Mouse (Mus musculus): ENCODE data around the gene Fam174b. TPM values are rescaled to one million over a fixed set of nuclear protein-coding genes. Genes with fewer than 3 reads are reported as not detected.

Fam174b gene
- polyA plus RNA-seq, 1 experiment from 2014 or later: 39.6 TPM

DNA sequence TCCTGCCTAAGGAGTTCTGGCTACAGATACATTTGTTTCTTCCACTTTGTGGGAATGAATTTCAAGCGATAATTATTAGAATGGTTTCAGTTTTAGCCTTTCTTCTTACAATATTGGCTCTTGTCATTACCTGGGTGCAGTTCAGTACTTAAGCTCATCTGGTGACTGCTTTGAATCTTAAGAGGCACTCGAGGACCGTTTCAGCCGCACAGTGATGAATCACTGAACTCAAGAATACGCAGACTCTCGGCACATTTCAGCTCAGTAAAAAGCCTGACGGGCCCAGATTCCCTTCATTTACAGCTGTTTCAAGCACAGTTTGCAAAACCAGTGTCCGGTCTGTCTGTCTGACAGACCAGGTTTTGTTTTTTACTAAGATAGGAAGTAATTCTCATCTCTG lies 51.0 kb downstream of the Fam174b start:
- no peaks in the 10 kb centered on the region for H3K36me3 ChIP-seq (ENCODE audit: control insufficient read depth, insufficient read depth)
- H3K9ac ChIP-seq (replicated peaks; ENCODE audit: low read depth, low read length): no peak overlapping the region
- no peaks in the 10 kb centered on the region for H3K27me3 ChIP-seq (replicated peaks; ENCODE audit: control insufficient read depth, insufficient read depth, low read length)
- 62% methylated on average over 8 of the region's 8 CpGs for WGBS
- no peak for ATAC-seq
- no peaks in the 10 kb centered on the region for H3K4me1 ChIP-seq (replicated peaks; ENCODE audit: control insufficient read depth, insufficient read depth, low read length)
- H3K27ac ChIP-seq (ENCODE audit: low read length): no peak overlapping the region
- H3K4me3 ChIP-seq (replicated peaks; ENCODE audit: low read length): no peak overlapping the region
- H3K4me2 ChIP-seq (ENCODE audit: low read length): no peak overlapping the region
- no peaks in the 10 kb centered on the region for H3K9me3 ChIP-seq (ENCODE audit: control insufficient read depth, low read length)

DNA sequence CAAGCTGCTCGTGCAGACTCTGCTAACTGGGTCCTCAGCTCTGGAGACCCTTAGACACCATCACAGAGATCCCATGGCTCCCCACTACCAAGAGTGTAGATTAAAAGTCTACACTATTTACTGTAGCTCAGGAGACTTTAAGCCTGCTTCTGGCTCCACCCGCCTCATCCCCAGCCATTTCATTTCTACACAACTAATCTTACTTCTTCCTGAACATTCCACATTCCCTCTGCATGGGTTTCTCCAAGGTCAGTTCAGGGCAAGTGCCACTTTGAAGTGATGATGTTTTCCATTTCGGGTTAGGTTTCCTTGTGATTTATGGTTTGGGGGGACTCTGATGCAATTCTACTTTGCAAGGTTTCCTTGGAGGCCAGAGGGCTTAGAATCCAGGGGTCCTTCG lies 52.1 kb downstream of the Fam174b start:
- Histone ChIP-seq H3K9ac (replicated peaks; ENCODE audit: low read depth, low read length) (no peak overlapping the region), H3K9me3 (ENCODE audit: control insufficient read depth, low read length) (no peaks in the 10 kb centered on the region), H3K36me3 (ENCODE audit: control insufficient read depth, insufficient read depth) (no peaks in the 10 kb centered on the region), H3K4me2 (ENCODE audit: low read length) (no peak overlapping the region), H3K27me3 (replicated peaks; ENCODE audit: control insufficient read depth, insufficient read depth, low read length) (no peaks in the 10 kb centered on the region), H3K4me1 (replicated peaks; ENCODE audit: control insufficient read depth, insufficient read depth, low read length) (no peaks in the 10 kb centered on the region), H3K27ac (ENCODE audit: low read length) (no peak overlapping the region), H3K4me3 (replicated peaks; ENCODE audit: low read length) (no peak overlapping the region)
- WGBS: 92% methylated on average over 4 of the region's 4 CpGs
- no peak for ATAC-seq

DNA sequence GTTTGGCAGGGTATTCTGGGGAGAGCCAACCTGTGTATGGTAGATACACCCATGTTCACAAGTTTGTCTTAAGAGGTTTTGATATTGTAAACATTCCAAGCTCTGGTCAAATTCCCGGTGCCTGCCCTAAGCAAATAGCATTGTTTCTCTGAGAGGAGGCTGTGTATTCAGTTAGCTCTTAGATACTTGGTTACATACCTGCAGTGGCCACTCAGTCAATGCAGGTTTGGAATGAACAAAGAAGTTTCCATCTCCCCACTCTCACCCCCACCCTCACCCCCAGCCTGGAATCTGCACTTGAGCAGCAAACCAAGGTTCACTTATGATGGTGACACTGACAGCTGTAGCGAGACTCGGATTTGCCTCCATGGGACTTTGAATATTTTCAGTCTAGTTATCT lies 52.5 kb downstream of the Fam174b start:
- Histone ChIP-seq H3K36me3 (ENCODE audit: control insufficient read depth, insufficient read depth) (no peaks in the 10 kb centered on the region), H3K4me3 (replicated peaks; ENCODE audit: low read length) (no peak overlapping the region), H3K27me3 (replicated peaks; ENCODE audit: control insufficient read depth, insufficient read depth, low read length) (no peaks in the 10 kb centered on the region), H3K4me2 (ENCODE audit: low read length) (no peak overlapping the region), H3K9ac (replicated peaks; ENCODE audit: low read depth, low read length) (no peak overlapping the region), H3K27ac (ENCODE audit: low read length) (no peak overlapping the region), H3K4me1 (replicated peaks; ENCODE audit: control insufficient read depth, insufficient read depth, low read length) (no peaks in the 10 kb centered on the region), H3K9me3 (ENCODE audit: control insufficient read depth, low read length) (no peaks in the 10 kb centered on the region)
- no peak for ATAC-seq
- 72% methylated on average over 3 of the region's 3 CpGs for WGBS

DNA sequence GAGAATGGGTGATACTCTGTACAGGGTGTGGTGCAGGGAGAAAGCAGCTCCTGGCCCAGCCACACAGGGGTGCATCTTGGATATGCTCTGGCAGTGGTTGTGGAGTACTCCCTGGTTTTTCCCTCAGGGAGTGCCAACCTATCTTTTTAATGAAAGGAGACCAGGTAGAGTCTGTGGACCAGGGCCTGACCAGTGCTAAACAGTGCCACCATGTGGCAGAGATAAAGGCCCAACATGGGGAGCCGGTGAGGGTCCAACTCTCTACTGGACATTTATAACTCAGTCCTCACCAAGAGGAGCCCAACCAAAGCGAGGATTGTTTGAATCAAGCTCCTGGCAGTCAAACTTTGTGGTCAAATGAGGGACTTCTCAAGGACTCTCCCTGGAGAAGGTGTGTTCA lies 69.2 kb downstream of the Fam174b start:
- H3K4me1 ChIP-seq (replicated peaks; ENCODE audit: control insufficient read depth, insufficient read depth, low read length): no peaks in the 10 kb centered on the region

DNA sequence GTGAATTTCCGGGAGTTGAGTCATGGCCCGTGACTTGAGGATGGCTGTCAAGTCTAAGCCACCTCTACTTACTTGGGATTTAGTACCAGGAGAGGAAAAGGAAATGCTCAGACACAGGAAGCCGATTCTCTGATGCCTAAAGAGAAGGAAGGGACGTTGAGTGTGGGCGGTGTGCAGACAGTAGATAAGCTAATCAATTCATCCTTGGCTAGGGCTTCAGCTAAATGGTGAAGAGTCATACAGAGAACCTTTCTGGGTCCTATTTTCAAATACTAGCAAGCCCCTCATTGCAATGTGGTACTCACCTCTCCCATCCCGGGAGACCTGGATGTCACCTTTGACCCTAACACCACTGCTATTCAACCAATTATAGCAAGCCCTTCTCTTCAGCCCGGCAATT lies 71.3 kb downstream of the Fam174b start:
- no peak overlapping the region for H3K27ac ChIP-seq (ENCODE audit: low read length)
- H3K27me3 ChIP-seq (replicated peaks; ENCODE audit: control insufficient read depth, insufficient read depth, low read length): no peaks in the 10 kb centered on the region
- H3K4me2 ChIP-seq (ENCODE audit: low read length): no peak overlapping the region
- 94% methylated on average over 7 of the region's 7 CpGs for WGBS
- no peaks in the 10 kb centered on the region for H3K4me1 ChIP-seq (replicated peaks; ENCODE audit: control insufficient read depth, insufficient read depth, low read length)
- H3K36me3 ChIP-seq (ENCODE audit: control insufficient read depth, insufficient read depth): no peaks in the 10 kb centered on the region
- H3K9ac ChIP-seq (replicated peaks; ENCODE audit: low read depth, low read length): no peak overlapping the region
- H3K4me3 ChIP-seq (replicated peaks; ENCODE audit: low read length): no peak overlapping the region
- ATAC-seq: no peak
- no peaks in the 10 kb centered on the region for H3K9me3 ChIP-seq (ENCODE audit: control insufficient read depth, low read length)

More for the DNA sequence above, 69.2 kb downstream of the Fam174b start:
- no peaks in the 10 kb centered on the region for H3K27me3 ChIP-seq (replicated peaks; ENCODE audit: control insufficient read depth, insufficient read depth, low read length)
- H3K36me3 ChIP-seq (ENCODE audit: control insufficient read depth, insufficient read depth): no peaks in the 10 kb centered on the region
- no peak overlapping the region for H3K9ac ChIP-seq (replicated peaks; ENCODE audit: low read depth, low read length)
- H3K9me3 ChIP-seq (ENCODE audit: control insufficient read depth, low read length): no peaks in the 10 kb centered on the region
- no peak overlapping the region for H3K27ac ChIP-seq (ENCODE audit: low read length)
- 71% methylated on average over 2 of the region's 2 CpGs for WGBS
- H3K4me3 ChIP-seq (replicated peaks; ENCODE audit: low read length): no peak overlapping the region
- no peak for ATAC-seq
- no peak overlapping the region for H3K4me2 ChIP-seq (ENCODE audit: low read length)

DNA sequence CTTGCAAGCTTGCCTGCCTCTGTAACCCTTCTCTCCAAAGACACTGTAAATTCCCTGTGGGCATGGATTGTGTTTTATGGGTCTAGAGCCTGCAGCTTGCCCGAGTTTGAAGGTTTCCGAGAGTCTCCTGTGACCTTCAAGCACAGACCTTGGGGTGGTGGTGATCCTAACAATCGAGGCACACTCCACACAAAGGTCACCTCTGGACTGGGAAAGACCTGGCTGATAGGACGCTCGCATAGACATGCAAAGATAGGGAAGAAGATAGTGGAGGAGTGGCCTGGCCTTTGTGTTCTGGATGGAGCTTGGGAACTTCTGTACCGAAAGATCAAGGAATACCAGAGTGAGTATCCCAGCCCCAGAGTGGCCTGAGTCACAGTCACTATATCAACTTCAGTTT lies 72.1 kb downstream of the Fam174b start:
- H3K4me2 ChIP-seq (ENCODE audit: low read length): no peak overlapping the region
- WGBS: 89% methylated on average over 6 of the region's 6 CpGs

DNA sequence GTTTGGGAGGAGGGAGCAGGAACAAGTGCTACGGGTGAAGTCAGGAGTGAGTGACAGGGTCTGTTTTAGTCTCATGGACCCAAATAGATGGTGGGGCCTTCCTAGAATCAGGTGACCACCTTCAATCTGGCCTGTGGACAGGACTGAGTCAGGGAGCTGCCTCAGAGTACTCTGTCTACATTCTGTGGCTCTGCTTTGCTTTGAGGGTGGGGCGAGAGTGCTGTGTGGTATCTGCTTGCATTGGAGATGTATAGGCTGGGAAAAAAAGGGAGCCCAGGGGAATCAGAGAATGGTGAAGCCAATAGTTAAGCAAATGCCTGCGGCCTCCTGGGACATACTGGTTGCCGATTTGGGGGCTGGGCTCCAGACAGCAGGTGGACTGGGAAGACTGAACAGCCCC lies 73.8 kb downstream of the Fam174b start:
- ATAC-seq: no peak
- WGBS: 93% methylated on average over 4 of the region's 4 CpGs

More for the DNA sequence above, 72.1 kb downstream of the Fam174b start:
- Histone ChIP-seq H3K9ac (replicated peaks; ENCODE audit: low read depth, low read length) (no peak overlapping the region), H3K36me3 (ENCODE audit: control insufficient read depth, insufficient read depth) (no peaks in the 10 kb centered on the region), H3K4me3 (replicated peaks; ENCODE audit: low read length) (no peak overlapping the region), H3K27ac (ENCODE audit: low read length) (no peak overlapping the region), H3K27me3 (replicated peaks; ENCODE audit: control insufficient read depth, insufficient read depth, low read length) (no peaks in the 10 kb centered on the region), H3K4me1 (replicated peaks; ENCODE audit: control insufficient read depth, insufficient read depth, low read length) (no peaks in the 10 kb centered on the region), H3K9me3 (ENCODE audit: control insufficient read depth, low read length) (no peaks in the 10 kb centered on the region)
- no peak for ATAC-seq

DNA sequence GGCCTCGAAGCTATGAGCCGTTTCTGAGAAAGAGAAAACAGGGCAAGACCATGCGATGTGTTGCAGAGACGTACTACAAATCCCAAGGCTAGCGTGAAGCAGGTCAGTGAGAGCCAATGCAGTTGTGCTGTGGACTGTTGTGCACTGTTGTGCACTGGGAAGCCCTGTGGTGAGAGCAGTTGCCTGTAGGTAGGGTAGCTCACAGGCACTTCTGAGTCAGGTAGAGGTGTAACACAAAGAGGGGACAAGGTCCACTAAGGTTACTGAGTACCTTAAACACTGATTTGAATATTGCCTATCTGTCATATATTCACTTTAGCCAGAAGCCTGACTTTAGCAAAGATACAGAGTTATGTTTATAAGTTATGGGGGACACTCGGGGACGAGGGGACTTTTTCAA lies 74.4 kb downstream of the Fam174b start:
- H3K4me2 ChIP-seq (ENCODE audit: low read length): no peak overlapping the region
- no peaks in the 10 kb centered on the region for H3K9me3 ChIP-seq (ENCODE audit: control insufficient read depth, low read length)

More for the DNA sequence above, 73.8 kb downstream of the Fam174b start:
- no peaks in the 10 kb centered on the region for H3K27me3 ChIP-seq (replicated peaks; ENCODE audit: control insufficient read depth, insufficient read depth, low read length)
- no peaks in the 10 kb centered on the region for H3K4me1 ChIP-seq (replicated peaks; ENCODE audit: control insufficient read depth, insufficient read depth, low read length)
- H3K4me2 ChIP-seq (ENCODE audit: low read length): no peak overlapping the region
- no peaks in the 10 kb centered on the region for H3K36me3 ChIP-seq (ENCODE audit: control insufficient read depth, insufficient read depth)
- no peak overlapping the region for H3K27ac ChIP-seq (ENCODE audit: low read length)
- no peak overlapping the region for H3K9ac ChIP-seq (replicated peaks; ENCODE audit: low read depth, low read length)
- H3K4me3 ChIP-seq (replicated peaks; ENCODE audit: low read length): no peak overlapping the region
- H3K9me3 ChIP-seq (ENCODE audit: control insufficient read depth, low read length): no peaks in the 10 kb centered on the region

DNA sequence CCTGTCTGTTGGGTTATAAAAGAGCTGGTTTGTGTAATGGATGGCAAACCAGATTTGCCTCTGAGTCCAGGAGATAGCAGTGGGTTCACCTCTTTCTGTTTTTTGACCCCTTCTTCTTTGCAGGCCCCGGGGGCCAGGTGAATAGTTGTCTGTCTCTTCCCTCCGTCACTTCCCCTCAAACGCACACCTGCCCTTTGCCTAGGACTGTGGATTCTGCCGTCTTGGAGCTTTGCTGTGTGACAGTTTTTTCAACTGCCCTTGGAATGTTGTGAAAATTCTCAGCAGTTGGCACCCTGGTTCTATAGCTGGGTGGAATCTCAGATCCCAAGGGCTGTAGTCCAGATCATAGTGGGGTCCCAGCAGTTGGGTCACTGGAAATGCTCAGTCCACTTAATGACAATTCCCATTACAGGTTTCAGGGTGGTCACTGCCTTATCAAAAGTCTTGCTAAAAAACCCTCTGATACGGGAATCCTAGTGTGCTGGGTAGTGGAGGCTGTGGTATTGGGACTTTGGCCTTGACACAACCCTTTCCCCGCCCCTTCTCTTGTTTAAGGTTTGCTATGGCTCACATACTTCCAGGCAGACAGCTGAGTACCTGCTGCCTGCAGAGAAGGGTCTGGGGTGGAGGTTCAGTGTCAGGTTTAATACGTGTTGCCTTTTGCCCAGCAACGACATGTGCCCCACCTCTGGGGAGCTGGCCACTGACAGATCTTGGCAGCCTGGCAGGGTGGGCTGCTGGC lies 76.3 kb downstream of the Fam174b start:
- no peaks in the 10 kb centered on the region for H3K4me1 ChIP-seq (replicated peaks; ENCODE audit: control insufficient read depth, insufficient read depth, low read length)
- no peaks in the 10 kb centered on the region for H3K27me3 ChIP-seq (replicated peaks; ENCODE audit: control insufficient read depth, insufficient read depth, low read length)
- no peak overlapping the region for H3K9ac ChIP-seq (replicated peaks; ENCODE audit: low read depth, low read length)
- 89% methylated on average over 8 of the region's 8 CpGs for WGBS
- H3K36me3 ChIP-seq (ENCODE audit: control insufficient read depth, insufficient read depth): no peaks in the 10 kb centered on the region
- no peak overlapping the region for H3K27ac ChIP-seq (ENCODE audit: low read length)
- no peaks in the 10 kb centered on the region for H3K9me3 ChIP-seq (ENCODE audit: control insufficient read depth, low read length)
- H3K4me3 ChIP-seq (replicated peaks; ENCODE audit: low read length): no peak overlapping the region
- no peak for ATAC-seq
- no peak overlapping the region for H3K4me2 ChIP-seq (ENCODE audit: low read length)

More for the DNA sequence above, 74.4 kb downstream of the Fam174b start:
- H3K9ac ChIP-seq (replicated peaks; ENCODE audit: low read depth, low read length): no peak overlapping the region
- no peaks in the 10 kb centered on the region for H3K36me3 ChIP-seq (ENCODE audit: control insufficient read depth, insufficient read depth)
- H3K4me1 ChIP-seq (replicated peaks; ENCODE audit: control insufficient read depth, insufficient read depth, low read length): no peaks in the 10 kb centered on the region
- no peak overlapping the region for H3K4me3 ChIP-seq (replicated peaks; ENCODE audit: low read length)
- 90% methylated on average over 7 of the region's 7 CpGs for WGBS
- no peaks in the 10 kb centered on the region for H3K27me3 ChIP-seq (replicated peaks; ENCODE audit: control insufficient read depth, insufficient read depth, low read length)
- ATAC-seq: no peak
- H3K27ac ChIP-seq (ENCODE audit: low read length): no peak overlapping the region

DNA sequence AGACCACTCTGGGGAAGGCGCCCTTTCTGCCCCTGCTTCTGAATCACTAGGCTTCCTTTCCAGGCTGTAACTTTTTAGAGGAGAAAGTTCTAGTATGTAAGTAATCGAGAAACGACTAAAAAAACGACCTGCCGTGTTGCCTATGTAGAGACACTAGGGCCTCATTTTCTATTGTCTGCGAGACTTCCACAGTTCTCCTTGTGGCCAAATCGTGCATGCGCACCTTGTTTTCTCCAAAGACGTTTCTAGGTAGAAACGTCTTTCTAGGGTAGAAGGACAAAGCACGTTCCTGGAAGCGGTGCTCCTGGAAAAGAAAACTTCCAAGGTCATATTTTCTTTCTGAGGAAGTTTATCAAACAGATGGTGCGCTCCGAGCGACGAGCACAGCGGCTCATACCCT lies 79.3 kb downstream of the Fam174b start:
- no peaks in the 10 kb centered on the region for H3K36me3 ChIP-seq (ENCODE audit: control insufficient read depth, insufficient read depth)
- no peak overlapping the region for H3K4me2 ChIP-seq (ENCODE audit: low read length)
- no peak overlapping the region for H3K27ac ChIP-seq (ENCODE audit: low read length)
- H3K9me3 ChIP-seq (ENCODE audit: control insufficient read depth, low read length): no peaks in the 10 kb centered on the region
- ATAC-seq: no peak
- H3K4me3 ChIP-seq (replicated peaks; ENCODE audit: low read length): no peak overlapping the region
- H3K27me3 ChIP-seq (replicated peaks; ENCODE audit: control insufficient read depth, insufficient read depth, low read length): no peaks in the 10 kb centered on the region
- WGBS: 90% methylated on average over 17 of the region's 17 CpGs
- H3K9ac ChIP-seq (replicated peaks; ENCODE audit: low read depth, low read length): no peak overlapping the region
- H3K4me1 ChIP-seq (replicated peaks; ENCODE audit: control insufficient read depth, insufficient read depth, low read length): no peaks in the 10 kb centered on the region

Measured in forebrain, embryonic 16.5 days (tissue).